Mouse (Mus musculus) ovary, postnatal 14 days (tissue): ENCODE results near the gene Poc5.
A peak's percentile ranks its signal among the peaks of the same experiment; 100 is the strongest.

Experiments used
- DNase-seq: peaks from one replicate; pipeline ENCODE4 v3.0.0; 2022; ENCODE audit warnings: low spot score

The Poc5 gene

GRCm38 (mm10) chr13:96388042-96388888 is at the start of gene Poc5:
Gene Poc5, plus strand, starts transcription at chr13:96388294.
- DNase-seq, result peak; percentile 100

- DNase-seq, result no peak
Observed at GRCm38 (mm10) chr13:96341461-96341860, 46.6 kb upstream of the Poc5 start.

DNA sequence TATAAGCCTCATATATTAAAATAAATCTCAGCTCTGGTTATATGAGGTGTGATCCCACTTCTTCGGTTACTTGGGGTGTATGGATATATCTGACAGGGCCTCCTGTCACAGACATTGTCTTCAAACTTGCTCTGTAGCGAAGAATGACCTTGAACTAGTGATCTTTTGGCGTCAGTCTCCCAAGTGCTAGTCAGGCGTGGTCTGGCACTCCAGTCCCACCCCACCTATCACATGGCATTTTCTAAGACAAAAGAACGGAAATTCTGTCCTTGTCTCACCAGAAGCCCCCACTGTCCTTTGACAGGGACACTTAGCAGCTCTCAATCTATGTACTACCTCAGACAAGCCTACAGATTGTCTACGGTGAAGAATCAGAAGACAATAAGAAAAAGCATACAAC is 43.3 kb upstream of the Poc5 start:
- no peak for DNase-seq

DNA sequence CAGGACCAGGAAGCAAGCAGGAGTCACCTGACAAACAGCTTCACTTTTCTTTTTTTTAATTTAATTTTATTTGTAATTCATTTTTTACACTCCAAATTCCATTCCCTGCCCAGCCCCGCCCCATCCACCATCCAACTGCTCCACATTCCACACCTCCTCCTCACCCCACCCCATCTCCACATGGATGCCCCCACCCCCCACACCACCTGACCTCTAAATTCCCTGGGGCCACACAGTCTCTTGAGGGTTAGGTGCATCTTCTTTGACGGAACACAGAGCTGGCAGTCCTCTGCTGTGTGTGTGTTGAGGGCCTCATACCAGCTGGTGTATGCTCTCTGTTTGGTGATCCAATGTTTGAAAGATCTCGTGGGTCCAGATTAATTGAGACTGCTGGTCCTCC is 41.5 kb upstream of the Poc5 start:
- DNase-seq, result no peak

DNA sequence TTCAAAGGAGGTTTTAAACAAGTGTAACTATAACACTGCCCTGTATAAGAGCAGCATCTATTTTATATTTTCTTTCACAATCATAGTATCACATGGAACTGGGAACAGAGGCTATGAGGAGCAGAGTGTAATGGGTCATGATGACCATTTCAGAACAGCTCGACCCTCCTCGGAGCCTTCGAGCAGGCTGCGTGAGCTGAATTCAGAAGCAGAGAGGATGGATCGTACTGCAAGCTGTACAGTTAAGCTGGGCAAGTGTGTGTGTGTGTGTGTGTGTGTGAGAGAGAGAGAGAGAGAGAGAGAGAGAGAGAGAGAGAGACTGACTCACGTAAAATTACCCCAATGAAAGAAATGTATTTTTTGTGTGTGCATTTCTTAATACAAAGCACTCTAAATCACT is 37.9 kb upstream of the Poc5 start:
- no peak for DNase-seq

DNA sequence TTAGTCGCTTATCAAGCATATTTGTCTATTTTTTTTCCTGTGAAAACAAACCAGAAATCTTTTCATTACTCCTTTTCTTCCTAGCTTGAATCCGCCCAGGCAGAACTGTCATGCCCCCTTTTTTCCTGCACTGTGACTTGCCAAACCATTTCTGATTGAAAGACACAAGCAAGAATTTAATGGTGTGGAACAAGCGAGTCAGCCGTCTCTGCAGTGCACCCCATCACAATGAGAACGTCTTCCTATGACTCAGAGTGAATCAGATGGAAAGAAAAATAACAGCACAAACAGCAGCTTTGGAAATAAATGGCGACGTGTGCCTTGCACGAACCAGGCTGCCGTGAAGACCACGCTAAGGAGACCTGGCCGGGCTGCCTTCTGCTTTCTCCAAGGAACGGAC is 36.8 kb upstream of the Poc5 start:
- DNase-seq, result no peak

DNA sequence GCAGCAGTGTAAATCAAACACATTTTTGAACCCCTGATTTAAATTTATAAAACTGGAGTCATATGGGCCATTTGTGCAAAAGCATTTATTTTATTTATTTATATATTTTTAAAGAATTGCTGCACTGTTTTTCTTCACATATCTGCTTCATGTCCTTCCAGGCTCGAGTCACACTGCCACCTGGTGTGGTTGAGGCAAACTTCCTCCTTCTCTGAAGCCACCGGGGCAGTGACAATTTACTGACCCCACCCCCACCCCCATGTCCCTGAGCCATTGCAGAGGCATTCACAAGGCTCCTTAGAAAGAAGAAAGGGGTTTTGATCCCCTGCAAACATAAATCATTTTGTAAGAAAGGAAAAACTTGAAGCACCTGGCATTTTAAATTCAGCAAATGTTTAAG is 12.6 kb upstream of the Poc5 start:
- DNase-seq, result no peak

- DNase-seq, result no peak
Observed at GRCm38 (mm10) chr13:96376871-96377270, 11.2 kb upstream of the Poc5 start.

DNA sequence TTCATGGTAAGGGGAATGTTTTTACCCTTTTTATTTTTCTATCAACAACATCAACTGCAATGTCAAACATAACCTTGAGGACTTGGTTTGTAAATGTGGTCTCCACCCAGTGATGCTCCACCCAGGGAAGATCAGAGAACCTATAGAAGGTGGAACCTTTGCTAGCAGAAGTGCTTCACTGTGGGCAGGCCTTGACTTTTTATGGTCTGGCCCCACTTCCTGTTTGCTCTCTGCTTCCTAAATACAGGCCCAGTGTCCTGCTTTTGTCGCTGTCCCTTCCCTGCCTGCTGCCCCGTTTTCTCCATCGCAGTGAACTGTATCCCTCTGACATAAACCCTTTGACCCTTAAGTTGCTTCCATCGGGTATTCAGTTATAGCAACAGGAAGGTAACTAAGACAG is 10.2 kb upstream of the Poc5 start:
- no peak for DNase-seq

- no peak for DNase-seq
Observed at GRCm38 (mm10) chr13:96389301-96389700, 1.2 kb downstream of the Poc5 start.

- DNase-seq, result no peak
Observed at GRCm38 (mm10) chr13:96401251-96401650, 13.2 kb downstream of the Poc5 start.

- DNase-seq, result no peak
Observed at GRCm38 (mm10) chr13:96405518-96405917, 17.4 kb downstream of the Poc5 start.

- peak; percentile 22 for DNase-seq
Observed at GRCm38 (mm10) chr13:96407040-96407439, 18.9 kb downstream of the Poc5 start.

- DNase-seq, result no peak
Observed at GRCm38 (mm10) chr13:96408786-96409185, 20.7 kb downstream of the Poc5 start.

GRCm38 (mm10) chr13:96414384-96414783 is 26.3 kb downstream of the Poc5 start:
- no peak for DNase-seq

DNA sequence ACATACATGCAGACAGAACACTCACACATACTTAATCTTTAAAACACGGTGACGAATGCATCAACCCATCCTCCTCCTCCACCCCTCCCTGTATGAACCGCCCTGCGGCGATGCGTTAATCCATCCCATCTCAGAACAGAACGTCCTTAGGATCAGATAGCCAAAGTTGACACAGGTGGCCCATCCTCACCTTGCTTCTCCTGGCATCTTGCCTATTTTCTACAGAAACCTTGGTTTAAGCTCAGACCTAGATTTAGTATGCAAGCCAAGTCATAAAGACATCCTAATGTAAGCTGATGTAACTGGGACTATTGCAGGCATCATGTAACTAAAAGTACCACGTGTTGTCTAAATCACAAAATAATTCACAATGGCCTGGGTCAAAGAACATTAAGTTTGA is 28.3 kb downstream of the Poc5 start:
- no peak for DNase-seq

- DNase-seq, result no peak
Observed at GRCm38 (mm10) chr13:96417261-96417813, 29.2 kb downstream of the Poc5 start.

GRCm38 (mm10) chr13:96418487-96418886 is 30.4 kb downstream of the Poc5 start:
- DNase-seq, result no peak

- no peak for DNase-seq
Observed at GRCm38 (mm10) chr13:96421230-96421629, 33.1 kb downstream of the Poc5 start.

GRCm38 (mm10) chr13:96424496-96425274 is 36.6 kb downstream of the Poc5 start:
- DNase-seq, result no peak

- no peak for DNase-seq
Observed at GRCm38 (mm10) chr13:96426044-96426443, 38.0 kb downstream of the Poc5 start.

DNA sequence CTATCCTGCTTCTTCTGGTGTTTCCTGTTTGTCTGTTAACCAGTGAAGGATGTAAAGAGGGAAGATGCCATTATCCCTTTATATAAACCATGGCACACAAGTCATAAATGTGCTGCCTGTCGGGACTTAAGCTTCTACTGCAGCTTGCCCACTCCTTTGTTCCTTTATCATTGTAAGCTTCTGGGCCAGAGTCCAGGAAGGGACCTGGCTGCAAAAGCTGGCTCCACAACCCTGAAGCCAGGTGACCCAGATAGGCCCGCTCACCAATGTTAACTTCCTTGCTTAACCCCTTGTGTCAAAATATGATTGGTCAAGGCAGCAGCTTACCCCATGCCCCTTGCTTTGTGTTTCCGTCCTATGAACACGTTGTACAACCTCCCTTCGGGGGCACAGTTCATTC is 40.4 kb downstream of the Poc5 start:
- no peak for DNase-seq

DNA sequence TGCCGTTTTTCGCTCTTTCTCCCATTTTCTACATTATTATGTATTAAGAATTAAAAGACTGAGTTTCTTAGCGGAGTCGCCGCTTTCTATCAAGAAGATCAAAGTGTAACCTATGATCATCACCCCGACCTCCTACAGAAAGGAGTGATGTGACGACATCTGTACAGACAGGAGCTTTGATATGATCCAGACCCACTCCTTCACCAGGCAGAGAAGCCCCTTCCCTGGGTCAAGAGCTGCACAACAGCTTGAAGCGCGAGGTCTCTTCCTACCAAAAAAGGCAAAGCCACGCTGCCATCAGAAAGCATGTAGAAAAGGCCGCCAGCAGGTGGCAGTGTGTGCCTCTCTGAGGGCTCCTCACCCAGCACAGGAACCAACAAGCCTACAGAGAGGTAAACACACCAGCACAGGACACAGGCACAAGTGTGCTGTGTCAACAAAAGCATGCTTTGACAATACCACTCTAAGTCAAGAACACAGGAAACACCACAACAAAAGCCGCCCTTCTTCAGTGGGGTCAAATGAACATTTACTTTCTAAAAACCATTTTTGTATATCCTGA is 43.6 kb downstream of the Poc5 start:
- peak; percentile 88 for DNase-seq
